Mouse (Mus musculus) left cerebral cortex, postnatal 36 days (tissue): ENCODE measurements at regions not wholly inside any gene's neighbourhood (a gene's known extent, or its start where the extent isn't known, plus 50 kb on each side); places are given as distances from the start of the nearest gene placed in this dataset.
"Not testable (repeated sequence)": the region's sequence is repeated elsewhere in the genome, so short reads cannot be mapped to it uniquely, and the experiment has no call there.

Experiments used
- DNase-seq, 2 experiments: peaks; one replicate each; pipeline ENCODE4 v3.0.0; 2021 to 2022; ENCODE audit warnings: low spot score in 2 of 2, mixed read lengths in 1 of 2
- intact Hi-C: fragments of 180-260 bp; cut with DNase I; formaldehyde crosslinking; loops from one replicate; pipeline ENCODE4 v1.15.1; 2025

GRCm38 (mm10) chr3:153144217-153144616 is 162.2 kb upstream of the St6galnac5 start:
- DNase-seq: no peak
- intact Hi-C loops: no loop called here

DNA sequence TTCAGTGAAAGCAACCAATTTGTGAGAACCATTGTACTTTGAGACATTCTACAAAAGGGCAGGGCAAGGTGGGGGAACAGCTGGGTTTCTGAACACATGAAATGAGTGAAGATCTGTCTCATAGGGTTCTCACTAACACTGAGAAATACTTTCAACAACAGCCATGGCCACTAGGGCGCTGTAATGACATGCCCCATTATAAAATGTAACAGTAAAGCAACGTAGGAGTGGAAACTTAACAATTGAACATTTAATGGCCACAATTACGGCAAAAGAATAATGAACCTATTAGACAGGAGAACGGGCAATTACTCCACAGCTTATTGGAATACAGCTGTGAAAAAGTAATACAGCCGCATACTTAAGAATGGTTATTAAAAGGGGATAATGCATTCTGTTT is 158.9 kb upstream of the St6galnac5 start:
- intact Hi-C loops: no loop called here
- DNase-seq: no peak

- intact Hi-C loops: no loop called here
- no peak for DNase-seq
These were observed 143.3 kb upstream of the St6galnac5 start for GRCm38 (mm10) chr3:153125335-153125734.

- intact Hi-C loops: no loop called here
- no peak for DNase-seq
These were observed 139.9 kb upstream of the St6galnac5 start for GRCm38 (mm10) chr3:153121934-153122333.

DNA sequence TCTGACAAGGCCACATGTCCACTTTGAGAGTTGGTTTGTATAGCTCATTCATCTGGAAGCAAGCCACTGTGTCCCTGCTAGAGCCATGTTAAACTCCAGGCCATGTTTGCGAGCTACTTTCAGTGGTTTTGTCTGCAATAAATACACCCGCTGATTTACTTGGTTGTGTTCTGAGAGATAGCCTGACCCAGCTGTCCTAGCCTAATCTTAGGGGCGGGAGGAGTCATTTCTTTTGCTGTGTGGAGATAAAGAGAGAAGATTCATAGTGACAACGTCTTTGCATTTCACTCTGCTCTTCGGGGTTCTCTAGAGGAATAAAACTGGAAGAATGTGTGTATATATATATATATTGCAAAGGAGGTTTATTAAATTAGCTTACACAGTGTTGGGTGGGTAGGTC is 137.1 kb upstream of the St6galnac5 start:
- no peak for DNase-seq
- intact Hi-C loops: no loop called here

GRCm38 (mm10) chr3:153118643-153119042 is 136.6 kb upstream of the St6galnac5 start:
- intact Hi-C loops: no loop called here
- DNase-seq: no peak

DNA sequence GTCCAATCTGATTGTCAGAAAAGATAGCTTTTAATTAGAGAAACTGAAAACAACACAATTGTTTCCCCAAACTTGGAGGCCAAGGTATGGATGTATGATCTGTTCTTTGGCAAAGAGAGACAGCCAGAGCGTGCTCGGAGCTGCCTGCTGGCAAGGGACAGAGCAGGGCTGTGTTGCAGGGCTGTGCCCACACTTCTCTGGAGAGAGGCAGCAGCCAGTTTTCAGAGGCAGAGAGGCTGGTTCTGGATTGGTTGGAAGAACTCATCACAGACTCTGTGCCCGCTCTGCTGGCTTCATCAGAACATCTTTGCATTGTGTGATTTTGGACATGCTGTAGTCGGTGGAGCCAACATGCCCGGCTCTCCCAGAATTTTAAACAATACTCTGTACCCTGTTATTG is 123.5 kb upstream of the St6galnac5 start:
- intact Hi-C loops: no loop called here
- peak; percentile 17 for DNase-seq

DNA sequence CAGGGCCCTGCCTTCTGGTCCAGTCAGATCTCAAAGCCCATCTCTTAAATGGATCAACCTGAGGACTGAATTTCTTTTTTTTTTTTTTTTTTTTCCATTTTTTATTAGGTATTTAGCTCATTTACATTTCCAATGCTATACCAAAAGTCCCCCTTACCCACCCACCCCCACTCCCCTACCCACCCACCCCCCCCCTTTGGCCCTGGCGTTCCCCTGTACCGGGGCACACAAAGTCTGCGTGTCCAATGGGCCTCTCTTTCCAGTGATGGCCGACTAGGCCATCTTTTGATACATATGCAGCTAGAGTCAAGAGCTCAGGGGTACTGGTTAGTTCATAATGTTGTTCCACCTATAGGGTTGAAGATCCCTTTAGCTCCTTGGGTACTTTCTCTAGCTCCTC is 108.5 kb upstream of the St6galnac5 start:
- DNase-seq, intact Hi-C loops: not testable (repeated sequence)

GRCm38 (mm10) chr3:153085096-153085788 is 103.2 kb upstream of the St6galnac5 start:
- intact Hi-C loops: loop anchor here (10.0 kb wide), 1 partner anchor 400 kb away; no protein-coding TSS in a partner anchor
- DNase-seq: peak; percentile 23 to 26

- intact Hi-C loops: loop anchor here (10.0 kb wide), 1 partner anchor 400 kb away; no protein-coding TSS in a partner anchor
- DNase-seq: peak in 1 of 2 experiments; percentile 26
These were observed 102.4 kb upstream of the St6galnac5 start for GRCm38 (mm10) chr3:153084226-153085095.

DNA sequence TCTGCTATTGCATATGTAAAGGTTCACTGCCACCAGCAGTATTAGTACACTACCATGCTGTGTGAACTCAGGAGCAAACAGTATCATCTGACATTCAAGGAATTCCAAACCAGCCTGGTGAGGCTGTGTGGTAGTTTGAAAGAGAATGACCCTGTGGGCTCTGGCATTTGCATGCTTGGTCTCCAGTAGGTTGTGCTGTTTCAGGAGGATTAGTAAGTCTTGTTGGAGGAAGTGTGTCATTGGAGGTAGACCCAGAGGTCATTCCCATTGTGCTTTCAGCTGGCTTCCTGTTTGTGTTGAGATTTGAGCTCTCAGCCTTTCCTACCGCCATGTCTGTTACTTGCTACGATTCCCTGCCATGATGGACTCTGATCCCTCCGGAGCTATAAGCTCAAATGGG is 98.3 kb upstream of the St6galnac5 start:
- no peak for DNase-seq
- intact Hi-C loops: loop anchor here (10.0 kb wide), 1 partner anchor 404 kb away; no protein-coding TSS in a partner anchor

- DNase-seq: peak; percentile 78 to 87
- intact Hi-C loops: loop anchor here (5.0 kb wide), 1 partner anchor 96 kb away; the partner anchor contains the start of gene St6galnac5
These were observed 96.0 kb upstream of the St6galnac5 start for GRCm38 (mm10) chr3:153077846-153078703.

DNA sequence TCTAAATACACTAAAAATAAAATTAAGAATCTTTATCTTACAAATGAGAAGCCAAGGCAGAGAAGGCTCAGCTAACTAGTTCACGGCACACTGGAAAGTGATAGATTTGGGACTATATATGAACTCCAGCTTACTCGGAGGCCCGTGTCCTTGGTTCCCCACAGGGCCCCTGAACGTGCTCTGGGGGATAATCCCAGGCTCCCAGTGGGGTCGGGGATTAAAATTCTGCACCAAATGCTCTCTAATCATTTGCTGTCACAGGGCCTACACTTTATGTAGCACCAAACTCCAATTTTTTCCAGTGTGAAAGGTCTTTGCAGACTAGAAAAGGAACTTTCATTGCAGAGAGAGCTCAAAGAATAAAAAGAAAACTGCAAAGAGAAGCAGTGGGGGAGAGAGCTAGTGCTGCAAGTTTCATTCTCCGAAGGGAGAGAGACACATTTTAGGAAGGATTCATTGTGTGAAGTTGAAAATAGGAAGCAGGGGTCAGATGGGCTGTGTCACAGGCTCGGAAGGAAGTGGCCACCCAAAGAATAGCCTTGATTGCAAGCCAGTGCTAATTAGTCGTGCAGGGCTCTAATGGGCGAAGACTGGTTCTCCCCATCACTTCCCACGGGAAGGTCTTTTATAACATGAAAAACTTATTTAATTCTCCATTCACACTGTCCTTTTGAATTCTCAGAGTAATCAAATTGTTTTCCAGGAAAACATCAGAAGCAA is 90.3 kb upstream of the St6galnac5 start:
- intact Hi-C loops: no loop called here
- DNase-seq: no peak

- DNase-seq: no peak
- intact Hi-C loops: no loop called here
These were observed 89.5 kb upstream of the St6galnac5 start for GRCm38 (mm10) chr3:153071549-153071948.

GRCm38 (mm10) chr3:153071123-153071522 is 89.1 kb upstream of the St6galnac5 start:
- no peak for DNase-seq
- intact Hi-C loops: no loop called here

- intact Hi-C loops: no loop called here
- DNase-seq: no peak
These were observed 83.8 kb upstream of the St6galnac5 start for GRCm38 (mm10) chr3:153065890-153066289.

- intact Hi-C loops: no loop called here
- no peak for DNase-seq
These were observed 71.1 kb upstream of the St6galnac5 start for GRCm38 (mm10) chr3:153053163-153053562.

- intact Hi-C loops: no loop called here
- no peak for DNase-seq
These were observed 69.5 kb upstream of the St6galnac5 start for GRCm38 (mm10) chr3:153051566-153051965.

DNA sequence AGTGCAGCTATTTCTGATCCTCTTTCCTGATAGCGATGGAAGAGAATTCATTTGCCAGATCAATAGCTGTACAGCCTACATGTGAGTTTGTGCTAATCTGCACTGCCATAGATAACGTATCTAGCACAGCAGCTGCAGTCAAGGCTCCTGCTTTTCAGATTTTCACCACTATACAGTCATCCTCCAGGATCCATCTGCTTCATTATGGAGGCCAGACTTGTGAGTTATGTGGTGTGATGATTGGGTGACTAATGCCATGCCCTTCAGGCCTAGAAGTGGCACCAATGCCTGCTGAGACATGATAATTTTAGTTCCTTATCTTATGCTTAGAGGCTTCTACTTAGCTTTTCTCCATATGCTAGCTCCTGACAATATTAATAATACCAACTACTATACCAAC is 63.3 kb upstream of the St6galnac5 start:
- intact Hi-C loops: no loop called here
- no peak for DNase-seq
